Mouse (Mus musculus) lung, embryonic 14.5 days (tissue): ENCODE results near the gene Luc7l3. TPM values are rescaled to one million over a fixed set of nuclear protein-coding genes. Genes with fewer than 3 reads are reported as not detected.
A peak's percentile ranks its signal among the peaks of the same experiment; 100 is the strongest.

Experiments used
- ATAC-seq: fragments of 200-750 bp; cut with Nextera tagmentation; 2 replicates; pipeline ENCODE4 v1.8.0; 2017; ENCODE audit warnings: mild to moderate bottlenecking, moderate TSS enrichment, moderate library complexity; ENCODE audit not compliant: insufficient read depth
- DNase-seq: peaks from one replicate; pipeline ENCODE4 v3.0.0-alpha.2; 2015
- H3K27ac ChIP-seq: fragments of 300-500 bp; sonication (generic); 2 replicates; pipeline ENCODE4 v1.5.1; 2014; ENCODE audit warnings: low read depth, mild to moderate bottlenecking, moderate library complexity
- H3K27me3 ChIP-seq: fragments of 300-500 bp; sonication (generic); 2 replicates; pipeline ENCODE4 v1.6.1; 2014; ENCODE audit warnings: low read length, control low read depth; ENCODE audit not compliant: insufficient read depth
- H3K36me3 ChIP-seq: fragments of 300-500 bp; sonication (generic); 2 replicates; pipeline ENCODE4 v1.6.1; 2014; ENCODE audit warnings: control low read depth; ENCODE audit not compliant: insufficient read depth
- H3K4me1 ChIP-seq: fragments of 300-500 bp; sonication (generic); 2 replicates; pipeline ENCODE4 v1.6.1; 2014; ENCODE audit warnings: antibody characterized with exemption, control low read depth; ENCODE audit not compliant: insufficient read depth
- H3K4me2 ChIP-seq: fragments of 300-500 bp; sonication (generic); 2 replicates; pipeline ENCODE4 v1.6.1; 2014; ENCODE audit warnings: mild to moderate bottlenecking
- H3K4me3 ChIP-seq: fragments of 300-500 bp; sonication (generic); 2 replicates; pipeline ENCODE4 v1.5.1; 2014; ENCODE audit warnings: low read depth, low read length
- H3K9ac ChIP-seq: fragments of 300-500 bp; sonication (generic); 2 replicates; pipeline ENCODE4 v1.6.1; 2014
- H3K9me3 ChIP-seq: fragments of 300-500 bp; sonication (generic); 2 replicates; pipeline ENCODE4 v1.6.1; 2016; ENCODE audit warnings: low read depth, low read length, control low read depth
- CTCF ChIP-seq: IDR thresholded peaks from 2 replicates; pipeline ENCODE4 v1.5.1; 2016; ENCODE audit warnings: antibody characterized with exemption, low read depth
- WGBS: fragments of 180-500 bp; shearing (Covaris S2); extraction: QIAGEN DNeasy Blood & Tissue Kit; methylation state at CpG from one replicate; pipeline ENCODE4 v1.1.7; 2014; 5-methylcytosine and 5-hydroxymethylcytosine counted together
- polyA plus RNA-seq: library from polyadenylated mRNA; unstranded; fragments of >200 nt; fragmentation: Nextera tagmentation; extraction: Ambion mirVana; gene quantifications from 2 replicates; pipeline ENCODE4 v1.2.1, GENCODE M21; 2014

Luc7l3 gene
- polyA plus RNA-seq, 1 experiment from 2014 or later: 93.2 TPM

GRCm38 (mm10) chr11:94243422-94244180, 78.2 kb downstream of the Luc7l3 start:
- Histone ChIP-seq H3K27me3 (peaks cover 6% of the 10 kb centered on the region; the same call in 1 of the 2 replicates), H3K9me3 (no peaks in the 10 kb centered on the region), H3K27ac (no peak overlapping the region), H3K9ac (peak overlapping the region; percentile 44), H3K4me3 (peak overlapping the region; percentile 31), H3K4me1 (peaks cover 19% of the 10 kb centered on the region), H3K36me3 (no peaks in the 10 kb centered on the region), H3K4me2 (peak overlapping the region; percentile 70)
- no peak for DNase-seq
- no peak for TF ChIP-seq CTCF
- peak; percentile 32; the same call in 1 of the 2 replicates for ATAC-seq
- 20% methylated on average over 15 of the region's 15 CpGs for WGBS

- no peaks in the 10 kb centered on the region for H3K36me3 ChIP-seq
- H3K4me3 ChIP-seq: peak overlapping the region; percentile 31
- ATAC-seq (peak; percentile 41), DNase-seq (peak; percentile 62)
- peak overlapping the region; percentile 67; the same call in 1 of the 2 replicates for H3K27ac ChIP-seq
- 4% methylated on average over 29 of the region's 29 CpGs for WGBS
- peaks cover 6% of the 10 kb centered on the region; the same call in 1 of the 2 replicates for H3K27me3 ChIP-seq
- H3K4me2 ChIP-seq: peak overlapping the region; percentile 70
- peak; percentile 21; the same call in 1 of the 2 replicates for TF ChIP-seq CTCF
- H3K4me1 ChIP-seq: peaks cover 19% of the 10 kb centered on the region
- no peaks in the 10 kb centered on the region for H3K9me3 ChIP-seq
- peak overlapping the region; percentile 44 for H3K9ac ChIP-seq
Observed at GRCm38 (mm10) chr11:94242760-94243421, 78.9 kb downstream of the Luc7l3 start.

- Histone ChIP-seq H3K4me3 (no peak overlapping the region), H3K4me2 (no peak overlapping the region), H3K4me1 (peaks cover 8% of the 10 kb centered on the region), H3K9me3 (no peaks in the 10 kb centered on the region), H3K36me3 (no peaks in the 10 kb centered on the region), H3K27me3 (peaks cover 6% of the 10 kb centered on the region; the same call in 1 of the 2 replicates), H3K27ac (no peak overlapping the region), H3K9ac (no peak overlapping the region)
- ATAC-seq (no peak), DNase-seq (no peak)
- 27% methylated on average over 9 of the region's 9 CpGs for WGBS
- no peak for TF ChIP-seq CTCF
Observed at GRCm38 (mm10) chr11:94239706-94240105, 82.1 kb downstream of the Luc7l3 start.

GRCm38 (mm10) chr11:94238786-94239185, 83.0 kb downstream of the Luc7l3 start:
- no peak for DNase-seq
- ATAC-seq: no peak
- Histone ChIP-seq H3K36me3 (no peaks in the 10 kb centered on the region), H3K27ac (no peak overlapping the region), H3K27me3 (peaks cover 6% of the 10 kb centered on the region; the same call in 1 of the 2 replicates), H3K4me2 (no peak overlapping the region), H3K4me1 (peaks cover 8% of the 10 kb centered on the region), H3K4me3 (no peak overlapping the region), H3K9ac (no peak overlapping the region), H3K9me3 (no peaks in the 10 kb centered on the region)
- TF ChIP-seq CTCF: no peak
- WGBS: 90% methylated on average over 8 of the region's 8 CpGs

Other genes with a start within 250 kb of the Luc7l3 start
- gene Tob1, start 110.5 kb downstream of the Luc7l3 start, polyA plus RNA-seq: 18.2 and 19.9 TPM in 2 replicates
- 0.45 and 0.65 TPM in 2 replicates for gene Wfikkn2, start 76.0 kb downstream of the Luc7l3 start, polyA plus RNA-seq
- 0.41 and 0.68 TPM in 2 replicates for gene Gm21885, start 40.1 kb downstream of the Luc7l3 start, polyA plus RNA-seq
- gene Ankrd40, start 6.0 kb upstream of the Luc7l3 start, polyA plus RNA-seq: 29.8 and 30.9 TPM in 2 replicates
- gene Abcc3, start 71.0 kb upstream of the Luc7l3 start, polyA plus RNA-seq: 3.1 and 3.7 TPM in 2 replicates
- gene Cacna1g, start 152.2 kb upstream of the Luc7l3 start, polyA plus RNA-seq: 12.9 and 13.5 TPM in 2 replicates
- gene Spata20, start 164.2 kb upstream of the Luc7l3 start, polyA plus RNA-seq: 0.42 TPM in 1 of 2 replicates, not detected in the other
- gene Epn3, start 178.0 kb upstream of the Luc7l3 start, polyA plus RNA-seq: 14.1 and 15.9 TPM in 2 replicates
- gene Mycbpap, start 199.8 kb upstream of the Luc7l3 start, polyA plus RNA-seq: 3.2 and 3.3 TPM in 2 replicates
- 3.6 and 4.2 TPM in 2 replicates for gene Rsad1, start 227.3 kb upstream of the Luc7l3 start, polyA plus RNA-seq
- gene Chad, start 243.1 kb upstream of the Luc7l3 start, polyA plus RNA-seq: 1.6 and 2.0 TPM in 2 replicates